Mouse (Mus musculus): ENCODE measurements around the gene Tmcc2.

Gene Tmcc2

DNA sequence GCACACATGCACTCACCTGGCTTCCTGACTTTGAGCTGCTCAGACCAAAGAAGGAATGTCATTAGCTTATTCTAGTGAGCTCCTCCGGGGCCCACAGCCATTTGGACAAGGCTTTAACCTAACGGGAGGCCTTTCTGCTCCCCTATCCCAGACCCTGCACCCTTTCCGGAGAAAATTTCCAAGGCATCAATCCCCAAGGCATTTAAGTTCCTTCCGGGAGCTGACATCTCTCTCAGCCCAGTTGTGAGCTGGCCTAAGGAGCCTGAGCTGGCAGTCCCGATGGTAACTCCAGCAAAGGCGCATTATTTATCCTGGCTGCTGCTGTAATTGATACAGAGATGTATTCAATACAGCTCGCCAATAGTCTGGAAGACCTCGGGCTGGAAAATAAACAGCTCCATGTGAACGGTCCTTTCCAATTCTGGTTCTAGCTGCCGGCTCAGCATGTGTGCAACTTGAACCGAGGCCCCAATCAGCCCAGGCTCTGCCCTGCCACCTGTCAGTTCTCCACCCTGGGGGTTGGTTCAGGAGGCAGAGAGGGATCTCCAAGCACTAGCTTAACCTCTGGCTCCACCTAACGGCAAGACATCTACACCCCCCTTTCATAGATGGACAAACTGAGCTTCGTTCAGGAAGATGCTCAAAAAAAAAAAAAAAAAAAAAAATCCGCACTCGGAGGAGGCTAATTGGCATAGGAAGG is 1.0 kb downstream of the Tmcc2 start:
- peak; percentile 76 for DNase-seq

- DNase-seq = no peak
Measured at GRCm38 (mm10) chr1:132388813-132389803, 2.0 kb downstream of the Tmcc2 start.

GRCm38 (mm10) chr1:132387943-132388342 is 3.1 kb downstream of the Tmcc2 start:
- peak; percentile 54 for DNase-seq

DNA sequence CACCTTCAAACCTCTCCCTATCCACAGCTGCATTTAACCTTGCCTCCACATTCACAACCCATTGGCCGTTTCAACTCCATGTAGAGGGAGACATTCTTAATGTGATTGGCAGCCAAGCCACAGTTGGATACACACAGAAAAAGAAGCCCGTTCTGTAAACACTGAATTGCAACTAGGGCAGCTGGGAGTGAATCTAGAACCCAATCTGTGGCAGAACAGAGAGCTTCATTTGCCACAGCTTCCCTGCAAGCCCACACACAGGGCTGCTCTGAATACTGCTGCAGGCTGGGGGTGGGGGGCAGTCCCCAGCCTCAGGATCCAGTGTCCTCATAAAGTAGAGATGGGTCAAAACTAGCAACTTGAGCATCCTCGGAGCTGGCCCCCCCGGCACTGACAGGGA is 4.8 kb downstream of the Tmcc2 start:
- DNase-seq = peak; percentile 56

GRCm38 (mm10) chr1:132385711-132386110 is 5.4 kb downstream of the Tmcc2 start:
- no peak for DNase-seq

- no peak for DNase-seq
Measured at GRCm38 (mm10) chr1:132385266-132385665, 5.8 kb downstream of the Tmcc2 start.

DNA sequence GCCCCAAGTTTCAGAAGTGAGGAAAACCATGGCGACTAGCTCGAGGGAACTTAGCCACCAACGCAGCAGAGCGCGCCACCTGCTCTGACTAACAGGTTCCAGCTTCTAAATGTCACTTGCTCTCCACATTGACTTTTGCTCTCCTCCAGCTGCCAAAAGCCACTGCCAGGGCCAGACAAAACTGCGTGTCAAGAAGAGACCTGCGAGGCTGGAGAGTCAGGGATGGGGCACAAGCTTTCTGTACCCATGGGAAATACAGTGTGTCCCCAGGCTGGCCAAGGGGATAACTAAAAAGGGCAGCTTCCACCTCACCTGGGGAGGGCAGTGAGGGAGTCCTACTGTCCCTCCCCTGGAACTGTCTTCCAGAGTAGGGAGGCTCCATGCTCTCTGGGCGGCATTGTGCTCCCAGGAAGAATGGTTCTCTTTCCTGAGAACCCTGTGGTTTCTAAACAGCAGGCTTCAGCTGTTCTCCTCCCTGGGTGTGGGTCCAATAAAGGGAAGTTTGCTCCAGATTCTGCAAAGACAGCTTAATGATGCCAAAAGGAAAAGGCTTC is 7.0 kb downstream of the Tmcc2 start:
- DNase-seq = peak; percentile 73

DNA sequence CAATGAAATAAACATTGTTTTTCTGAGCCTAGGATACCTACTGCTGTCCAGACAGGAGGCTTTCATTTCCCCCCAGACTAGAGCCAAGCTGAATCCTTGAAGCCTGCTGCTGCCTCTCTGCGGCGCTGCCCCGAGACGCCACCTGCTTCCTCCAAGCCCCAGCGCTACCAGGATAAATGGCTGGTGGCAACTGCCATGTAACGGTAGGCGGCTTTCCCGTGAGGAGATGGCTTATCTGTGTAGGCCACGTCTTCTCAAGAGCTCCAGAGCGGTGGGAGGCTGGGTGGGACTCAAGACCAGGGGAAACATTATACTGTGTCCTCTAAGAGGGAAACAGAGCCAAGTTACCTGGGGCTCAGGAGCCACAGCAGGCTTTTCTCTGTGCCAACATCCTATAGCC is 9.2 kb downstream of the Tmcc2 start:
- DNase-seq = no peak

- no peak for DNase-seq
Measured at GRCm38 (mm10) chr1:132380550-132381100, 10.5 kb downstream of the Tmcc2 start.

- no peak for DNase-seq
Measured at GRCm38 (mm10) chr1:132377811-132378210, 13.3 kb downstream of the Tmcc2 start.

- no peak for DNase-seq
Measured at GRCm38 (mm10) chr1:132377055-132377365, 14.1 kb downstream of the Tmcc2 start.

GRCm38 (mm10) chr1:132376211-132377054 is 14.6 kb downstream of the Tmcc2 start:
- DNase-seq = no peak

- DNase-seq = peak; percentile 62
Measured at GRCm38 (mm10) chr1:132375256-132375655, 15.8 kb downstream of the Tmcc2 start.

GRCm38 (mm10) chr1:132374873-132375244 is 16.2 kb downstream of the Tmcc2 start:
- DNase-seq = no peak

DNA sequence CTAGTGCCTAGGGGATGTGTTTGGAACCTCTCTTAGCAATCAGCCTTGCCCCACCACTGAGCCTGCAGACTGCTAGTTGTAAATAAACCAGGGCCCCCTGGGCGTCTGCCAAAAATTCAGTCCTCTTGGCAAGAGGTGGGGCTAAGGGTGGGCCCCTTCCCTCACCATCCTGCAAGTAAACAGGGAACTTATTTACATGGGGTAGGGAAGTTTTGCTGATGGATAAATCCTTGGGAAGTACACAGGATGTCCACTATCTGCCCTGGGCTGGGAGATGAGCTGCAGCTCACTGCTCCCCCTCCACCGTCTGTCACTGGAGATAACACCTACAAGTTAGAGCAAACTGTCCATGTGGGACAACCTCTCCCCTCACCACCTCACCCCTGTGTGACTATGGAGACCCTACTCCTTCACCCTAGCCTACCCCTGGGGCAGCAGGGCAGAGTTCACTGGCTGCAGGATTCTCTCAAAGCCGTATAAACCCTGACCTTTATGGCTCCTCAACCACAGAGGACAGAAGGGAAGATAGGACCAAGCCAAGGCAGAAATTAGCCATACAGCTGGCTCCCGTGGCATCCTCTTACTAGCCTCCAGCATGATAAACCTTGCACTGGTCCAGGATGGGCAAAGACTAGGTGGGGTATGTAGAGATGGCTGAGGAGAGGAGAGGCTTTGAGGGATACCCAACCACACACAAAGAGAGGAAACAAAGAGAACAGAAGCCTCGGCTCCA is 16.8 kb downstream of the Tmcc2 start:
- no peak for DNase-seq

GRCm38 (mm10) chr1:132372896-132373534 is 18.1 kb downstream of the Tmcc2 start:
- DNase-seq = no peak

DNA sequence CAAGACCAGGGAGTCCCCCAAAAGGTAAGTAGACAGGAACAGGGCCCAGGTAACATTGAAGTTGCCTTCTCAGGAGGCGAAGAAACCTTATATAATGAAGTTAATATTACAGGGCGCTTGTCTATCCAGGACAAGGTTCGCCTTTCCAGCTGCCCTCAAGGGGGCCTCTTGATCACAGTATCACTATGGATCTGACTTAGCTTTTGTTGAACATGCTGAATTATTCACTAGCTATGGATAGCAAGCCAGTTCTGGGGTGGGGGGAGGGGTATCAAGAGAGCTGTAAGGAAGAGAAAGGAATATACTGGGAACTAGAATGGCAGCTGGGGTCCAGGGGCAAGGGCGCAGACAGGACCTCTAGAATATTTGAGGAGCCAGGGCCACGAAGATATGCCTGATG is 18.7 kb downstream of the Tmcc2 start:
- no peak for DNase-seq

- DNase-seq = no peak
Measured at GRCm38 (mm10) chr1:132371298-132372081, 19.6 kb downstream of the Tmcc2 start.

DNA sequence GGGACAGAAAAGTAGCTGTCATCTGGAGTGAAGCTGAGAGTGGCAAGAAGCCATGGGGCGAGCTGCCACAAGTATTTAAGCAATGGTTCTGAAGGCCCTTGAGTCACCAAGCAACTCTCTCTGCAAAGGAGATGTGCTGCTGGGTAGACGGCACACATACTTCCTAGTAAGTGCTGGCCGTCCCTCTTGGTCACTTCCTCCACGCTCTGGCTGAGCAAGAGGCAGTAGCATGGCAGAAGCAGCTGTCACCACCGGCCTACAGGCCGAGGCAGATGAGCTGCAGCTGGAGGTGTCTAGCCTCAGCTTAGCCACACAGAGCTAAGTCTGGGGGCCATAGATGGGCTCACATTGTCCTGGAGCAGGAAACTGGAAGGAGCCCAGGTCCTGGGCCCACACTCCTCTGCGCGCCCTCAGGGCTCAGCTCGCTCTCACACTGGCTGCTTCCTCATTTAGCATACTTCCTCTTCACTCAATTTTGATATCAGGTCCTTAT is 20.4 kb downstream of the Tmcc2 start:
- no peak for DNase-seq

Data from right cerebral cortex, adult 18-20 months (tissue).